Comparison of ENCODE assay signal across 7 mouse cellular contexts in the genomic region with DNA sequence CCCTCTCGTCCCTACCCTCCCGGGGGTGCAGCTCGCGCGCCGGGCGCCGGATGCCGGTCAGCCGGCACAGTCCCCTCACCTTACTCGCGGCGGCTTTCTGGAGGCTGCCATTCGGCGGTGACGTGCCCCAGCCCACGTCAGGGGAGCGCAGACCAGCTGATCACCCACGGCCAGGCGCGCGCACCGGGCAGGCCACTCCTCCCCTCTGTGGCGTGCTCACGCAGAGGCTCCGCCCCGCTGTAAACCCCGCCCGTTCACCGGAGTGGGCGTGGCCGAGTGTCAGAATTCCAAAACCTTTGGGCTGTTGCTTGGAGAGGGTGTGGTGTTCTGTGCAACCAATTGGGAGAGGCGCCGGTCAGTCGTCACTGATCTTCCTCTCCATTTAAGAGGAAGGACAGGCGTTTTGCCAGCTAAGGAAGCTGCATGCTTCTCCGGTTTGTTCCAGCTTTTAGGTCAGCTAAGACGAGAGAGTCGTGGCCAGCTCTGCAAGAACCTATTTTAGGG. TPM values are rescaled to one million over a fixed set of nuclear protein-coding genes. Genes with fewer than 3 reads are reported as not detected.
DNase-seq lines count a peak whose midpoint lies in the region; ATAC-seq lines count a peak whose summit lies in the region.

No protein-coding gene starts in this region.

- peak overlapping the region; percentile 66 for H3K4me2 ChIP-seq in limb, embryonic 11.5 days (ENCODE audit: low read depth, severe bottlenecking)
- peak overlapping the region; percentile 82 for H3K4me2 ChIP-seq in midbrain, embryonic 14.5 days (ENCODE audit: low read length)

- peak overlapping the region; percentile 95 for H3K9ac ChIP-seq in limb, embryonic 11.5 days (ENCODE audit: low read length)
- H3K9ac ChIP-seq in midbrain, embryonic 14.5 days (replicated peaks; ENCODE audit: low read length): peak overlapping the region; percentile 98

- no peaks in the 10 kb centered on the region for H3K27me3 ChIP-seq in embryonic facial prominence, embryonic 10.5 days (replicated peaks; ENCODE audit: low read depth, poor library complexity, severe bottlenecking)
- no peaks in the 10 kb centered on the region for H3K27me3 ChIP-seq in limb, embryonic 11.5 days (ENCODE audit: control insufficient read depth, insufficient read depth, low read length)
- no peaks in the 10 kb centered on the region for H3K27me3 ChIP-seq in midbrain, embryonic 14.5 days (ENCODE audit: control insufficient read depth, insufficient read depth, low read length)

- peak overlapping the region; percentile 94 for H3K27ac ChIP-seq in embryonic facial prominence, embryonic 10.5 days (replicated peaks)
- 0 out of 2 replicates have a peak overlapping the region, but pooled peaks have one; percentile 75 for H3K27ac ChIP-seq in limb, embryonic 11.5 days (replicated peaks; ENCODE audit: low read depth, low read length)
- peak overlapping the region; percentile 87 for H3K27ac ChIP-seq in midbrain, embryonic 14.5 days (replicated peaks; ENCODE audit: low read depth, low read length)

- DNase-seq in adrenal gland, postnatal 10 days: peak; percentile 100
- peak; percentile 100 for DNase-seq in embryonic facial prominence, embryonic 10.5 days (ENCODE audit: low spot score)
- peak; percentile 100 for DNase-seq in heart, adult 11 months
- DNase-seq in kidney, adult 18-20 months: peak; percentile 100
- peak; percentile 100 for DNase-seq in limb, embryonic 11.5 days (ENCODE audit: low spot score)
- peak; percentile 98 for DNase-seq in midbrain, embryonic 14.5 days
- peak; percentile 87 to 93 for DNase-seq in spleen, adult 18-20 months

- peaks cover 28% of the 10 kb centered on the region for H3K4me1 ChIP-seq in embryonic facial prominence, embryonic 10.5 days
- H3K4me1 ChIP-seq in limb, embryonic 11.5 days (ENCODE audit: control insufficient read depth, insufficient read depth, low read length): peaks cover 9% of the 10 kb centered on the region
- H3K4me1 ChIP-seq in midbrain, embryonic 14.5 days (ENCODE audit: control insufficient read depth, insufficient read depth, low read length): peaks cover 14% of the 10 kb centered on the region

- peak overlapping the region; percentile 98 for H3K4me3 ChIP-seq in embryonic facial prominence, embryonic 10.5 days
- H3K4me3 ChIP-seq in limb, embryonic 11.5 days (ENCODE audit: low read depth, low read length): peak overlapping the region; percentile 93
- H3K4me3 ChIP-seq in midbrain, embryonic 14.5 days (replicated peaks; ENCODE audit: low read depth, low read length): peak overlapping the region; percentile 94

- H3K9me3 ChIP-seq in embryonic facial prominence, embryonic 10.5 days: no peaks in the 10 kb centered on the region
- H3K9me3 ChIP-seq in limb, embryonic 11.5 days (ENCODE audit: control insufficient read depth, low read length): no peaks in the 10 kb centered on the region
- H3K9me3 ChIP-seq in midbrain, embryonic 14.5 days (ENCODE audit: control insufficient read depth, low read length): no peaks in the 10 kb centered on the region

- under 1% methylated on average over 39 of the region's 39 CpGs for WGBS in embryonic facial prominence, embryonic 10.5 days
- under 1% methylated on average over 39 of the region's 39 CpGs for WGBS in limb, embryonic 11.5 days
- WGBS in midbrain, embryonic 14.5 days: under 1% methylated on average over 39 of the region's 39 CpGs

- H3K36me3 ChIP-seq in embryonic facial prominence, embryonic 10.5 days (replicated peaks): peaks cover 6% of the 10 kb centered on the region
- no peaks in the 10 kb centered on the region for H3K36me3 ChIP-seq in limb, embryonic 11.5 days (ENCODE audit: control insufficient read depth, insufficient read depth, low read length)
- H3K36me3 ChIP-seq in midbrain, embryonic 14.5 days (ENCODE audit: control insufficient read depth, insufficient read depth, low read length): no peaks in the 10 kb centered on the region

- peak; percentile 97 for ATAC-seq in limb, embryonic 11.5 days (ENCODE audit: insufficient number of reproducible peaks, low FRiP score, low TSS enrichment, low read depth)
- peak; percentile 99 for ATAC-seq in midbrain, embryonic 14.5 days (ENCODE audit: low FRiP score, low TSS enrichment)

RNA-seq across cellular contexts. Expression of a gene that starts 1.5 kb away (rescaled TPM):
- total RNA-seq in adrenal gland, postnatal 10 days (2021): 100 to 1,000 TPM; 103 to 105 TPM
- polyA plus RNA-seq in embryonic facial prominence, embryonic 10.5 days (2016; fragmentation: Nextera tagmentation; extraction: Ambion mirVana): 158 and 159 TPM in 2 replicates
- polyA plus RNA-seq in limb, embryonic 11.5 days (2014; fragmentation: Nextera tagmentation; extraction: Ambion mirVana): 166 and 173 TPM in 2 replicates
- 135 and 136 TPM in 2 replicates for polyA plus RNA-seq in midbrain, embryonic 14.5 days (2014; fragmentation: Nextera tagmentation; extraction: Ambion mirVana)

Comparison
In these comparisons a context has a peak if more than half of its experiments do, and no peak if none do; other contexts are left out.
1. Peak in every context shown above with its lines: DNase-seq, ATAC-seq, H3K4me3 ChIP-seq and H3K27ac ChIP-seq.